Mouse (Mus musculus) intestine, embryonic 15.5 days (tissue): ENCODE results near the gene Grik3. TPM values are rescaled to one million over a fixed set of nuclear protein-coding genes. Genes with fewer than 3 reads are reported as not detected.

Experiments used
- ATAC-seq: fragments of 200-750 bp; cut with Nextera tagmentation; 2 replicates; pipeline ENCODE4 v1.8.0; 2017; ENCODE audit warnings: moderate TSS enrichment, moderate library complexity
- H3K27ac ChIP-seq: fragments of 300-500 bp; sonication (generic); 2 replicates; pipeline ENCODE4 v1.5.1; 2015; ENCODE audit warnings: mild to moderate bottlenecking, inconsistent platforms
- H3K27me3 ChIP-seq: fragments of 300-500 bp; sonication (generic); replicated peaks from 2 replicates; pipeline ENCODE4 v1.6.1; 2015; ENCODE audit warnings: inconsistent platforms
- H3K36me3 ChIP-seq: fragments of 300-500 bp; sonication (generic); 2 replicates; pipeline ENCODE4 v1.6.1; 2015; ENCODE audit warnings: inconsistent platforms
- H3K4me1 ChIP-seq: fragments of 300-500 bp; sonication (generic); replicated peaks from 2 replicates; pipeline ENCODE4 v1.6.1; 2015; ENCODE audit warnings: inconsistent platforms
- H3K4me2 ChIP-seq: fragments of 300-500 bp; sonication (generic); replicated peaks from 2 replicates; pipeline ENCODE4 v1.6.1; 2015; ENCODE audit warnings: mild to moderate bottlenecking, inconsistent platforms
- H3K4me3 ChIP-seq: fragments of 300-500 bp; sonication (generic); replicated peaks from 2 replicates; pipeline ENCODE4 v1.5.1; 2015; ENCODE audit warnings: inconsistent platforms
- H3K9ac ChIP-seq: fragments of 300-500 bp; sonication (generic); 2 replicates; pipeline ENCODE4 v1.6.1; 2015; ENCODE audit warnings: inconsistent platforms
- H3K9me3 ChIP-seq: fragments of 300-500 bp; sonication (generic); 2 replicates; pipeline ENCODE4 v1.6.1; 2016; ENCODE audit warnings: inconsistent platforms
- WGBS: fragments of 180-500 bp; shearing (Covaris S2); methylation state at CpG from one replicate; pipeline ENCODE4 v1.1.7; 2015; 5-methylcytosine and 5-hydroxymethylcytosine counted together
- polyA plus RNA-seq: library from polyadenylated mRNA; unstranded; fragments of >200 nt; fragmentation: Nextera tagmentation; extraction: Ambion mirVana; gene quantifications from 2 replicates; pipeline ENCODE4 v1.2.1, GENCODE M21; 2015

Grik3 gene
- 0.39 and 0.43 TPM in 2 replicates for polyA plus RNA-seq

GRCm38 (mm10) chr4:125490661-125491504 lies at the start of gene Grik3:
Gene Grik3, plus strand, starts transcription at chr4:125490700.
- Histone ChIP-seq H3K36me3 (no peaks in the 10 kb centered on the region), H3K4me1 (peaks cover 16% of the 10 kb centered on the region), H3K4me3 (peak within 1 kb of the TSS; percentile 34), H3K4me2 (peak within 1 kb of the TSS; percentile 58), H3K9me3 (no peaks in the 10 kb centered on the region), H3K27me3 (peaks cover 99% of the 10 kb centered on the region), H3K9ac (0 out of 2 replicates have a peak within 1 kb of the TSS, but pooled peaks have one; percentile 3), H3K27ac (no peak within 1 kb of the TSS)
- WGBS = 1% methylated on average over 77 of the region's 77 CpGs
- ATAC-seq = peak; percentile 44

- Histone ChIP-seq H3K9ac (no peak overlapping the region), H3K4me3 (no peak overlapping the region), H3K36me3 (no peaks in the 10 kb centered on the region), H3K9me3 (no peaks in the 10 kb centered on the region), H3K4me2 (no peak overlapping the region), H3K27ac (no peak overlapping the region), H3K27me3 (no peaks in the 10 kb centered on the region), H3K4me1 (no peaks in the 10 kb centered on the region)
- 86% methylated on average over 4 of the region's 4 CpGs for WGBS
- ATAC-seq = no peak
Measured at GRCm38 (mm10) chr4:125441821-125442220, 48.7 kb upstream of the Grik3 start.

GRCm38 (mm10) chr4:125444366-125444765 lies 46.1 kb upstream of the Grik3 start:
- H3K4me3 ChIP-seq = no peak overlapping the region
- H3K27ac ChIP-seq = no peak overlapping the region
- H3K4me1 ChIP-seq = no peaks in the 10 kb centered on the region
- no peaks in the 10 kb centered on the region for H3K27me3 ChIP-seq
- no peak overlapping the region for H3K4me2 ChIP-seq
- H3K36me3 ChIP-seq = no peaks in the 10 kb centered on the region
- no peaks in the 10 kb centered on the region for H3K9me3 ChIP-seq
- H3K9ac ChIP-seq = no peak overlapping the region
- WGBS = 77% methylated on average over 7 of the region's 7 CpGs
- ATAC-seq = no peak

GRCm38 (mm10) chr4:125450602-125451321 lies 39.7 kb upstream of the Grik3 start:
- H3K9ac ChIP-seq = no peak overlapping the region
- no peaks in the 10 kb centered on the region for H3K27me3 ChIP-seq
- ATAC-seq = no peak
- WGBS = 56% methylated on average over 7 of the region's 7 CpGs
- no peak overlapping the region for H3K27ac ChIP-seq
- H3K4me1 ChIP-seq = no peaks in the 10 kb centered on the region
- no peak overlapping the region for H3K4me2 ChIP-seq
- no peaks in the 10 kb centered on the region for H3K36me3 ChIP-seq
- H3K4me3 ChIP-seq = no peak overlapping the region
- H3K9me3 ChIP-seq = no peaks in the 10 kb centered on the region

GRCm38 (mm10) chr4:125451821-125452220 lies 38.7 kb upstream of the Grik3 start:
- Histone ChIP-seq H3K9ac (no peak overlapping the region), H3K27me3 (0 out of 2 replicates have a peak, but pooled peaks cover 4% of the 10 kb centered on the region), H3K4me3 (no peak overlapping the region), H3K9me3 (no peaks in the 10 kb centered on the region), H3K4me1 (no peaks in the 10 kb centered on the region), H3K36me3 (no peaks in the 10 kb centered on the region), H3K4me2 (no peak overlapping the region), H3K27ac (no peak overlapping the region)
- ATAC-seq = no peak
- WGBS = 21% methylated on average over 6 of the region's 6 CpGs

GRCm38 (mm10) chr4:125456506-125456905 lies 34.0 kb upstream of the Grik3 start:
- no peaks in the 10 kb centered on the region for H3K36me3 ChIP-seq
- 60% methylated on average over 5 of the region's 5 CpGs for whole genome bisulfite sequencing
- no peak overlapping the region for H3K27ac ChIP-seq
- peaks cover 4% of the 10 kb centered on the region; the same call in 1 of the 2 replicates for H3K27me3 ChIP-seq
- H3K9ac ChIP-seq = no peak overlapping the region
- H3K9me3 ChIP-seq = no peaks in the 10 kb centered on the region
- ATAC-seq = no peak
- no peak overlapping the region for H3K4me2 ChIP-seq
- H3K4me3 ChIP-seq = no peak overlapping the region
- no peaks in the 10 kb centered on the region for H3K4me1 ChIP-seq

GRCm38 (mm10) chr4:125457152-125458093 lies 33.1 kb upstream of the Grik3 start:
- Histone ChIP-seq H3K4me1 (no peaks in the 10 kb centered on the region), H3K27me3 (peaks cover 6% of the 10 kb centered on the region), H3K9me3 (no peaks in the 10 kb centered on the region), H3K4me3 (no peak overlapping the region), H3K27ac (no peak overlapping the region), H3K36me3 (no peaks in the 10 kb centered on the region), H3K4me2 (no peak overlapping the region), H3K9ac (no peak overlapping the region)
- 29% methylated on average over 11 of the region's 11 CpGs for WGBS
- ATAC-seq = no peak

- no peak overlapping the region for H3K27ac ChIP-seq
- ATAC-seq = no peak
- WGBS = 64% methylated on average over 9 of the region's 9 CpGs
Measured at GRCm38 (mm10) chr4:125459791-125460190, 30.7 kb upstream of the Grik3 start.

GRCm38 (mm10) chr4:125469711-125470372 lies 20.7 kb upstream of the Grik3 start:
- no peak overlapping the region for H3K27ac ChIP-seq
- no peaks in the 10 kb centered on the region for H3K36me3 ChIP-seq
- H3K4me1 ChIP-seq = no peaks in the 10 kb centered on the region
- H3K9me3 ChIP-seq = no peaks in the 10 kb centered on the region
- H3K4me2 ChIP-seq = no peak overlapping the region
- no peak for ATAC-seq
- no peak overlapping the region for H3K9ac ChIP-seq
- 46% methylated on average over 11 of the region's 11 CpGs for WGBS
- 0 out of 2 replicates have a peak, but pooled peaks cover 3% of the 10 kb centered on the region for H3K27me3 ChIP-seq
- H3K4me3 ChIP-seq = no peak overlapping the region

More at GRCm38 (mm10) chr4:125459791-125460190, 30.7 kb upstream of the Grik3 start:
- Histone ChIP-seq H3K4me3 (no peak overlapping the region), H3K36me3 (no peaks in the 10 kb centered on the region), H3K4me2 (no peak overlapping the region), H3K9me3 (no peaks in the 10 kb centered on the region), H3K4me1 (no peaks in the 10 kb centered on the region), H3K9ac (no peak overlapping the region), H3K27me3 (peaks cover 10% of the 10 kb centered on the region)

GRCm38 (mm10) chr4:125474903-125475302 lies 15.6 kb upstream of the Grik3 start:
- Histone ChIP-seq H3K9me3 (no peaks in the 10 kb centered on the region; the same call in 1 of the 2 replicates), H3K9ac (no peak overlapping the region), H3K4me3 (no peak overlapping the region), H3K27me3 (peaks cover 15% of the 10 kb centered on the region; the same call in 1 of the 2 replicates), H3K36me3 (no peaks in the 10 kb centered on the region), H3K4me2 (no peak overlapping the region), H3K4me1 (no peaks in the 10 kb centered on the region), H3K27ac (no peak overlapping the region)
- WGBS = 70% methylated on average over 4 of the region's 4 CpGs
- ATAC-seq = no peak

- 29% methylated on average over 12 of the region's 12 CpGs for WGBS
- Histone ChIP-seq H3K27me3 (peaks cover 35% of the 10 kb centered on the region), H3K9me3 (no peaks in the 10 kb centered on the region; the same call in 1 of the 2 replicates), H3K4me1 (no peaks in the 10 kb centered on the region), H3K9ac (no peak overlapping the region), H3K4me2 (no peak overlapping the region), H3K27ac (no peak overlapping the region), H3K4me3 (no peak overlapping the region), H3K36me3 (no peaks in the 10 kb centered on the region)
- no peak for ATAC-seq
Measured at GRCm38 (mm10) chr4:125478071-125478470, 12.4 kb upstream of the Grik3 start.
